Mouse (Mus musculus): ENCODE measurements at regions not wholly inside any gene's neighbourhood (a gene's known extent, or its start where the extent isn't known, plus 50 kb on each side); places are given as distances from the start of the nearest gene placed in this dataset.

GRCm38 (mm10) chr5:119944371-119944770 lies 111.9 kb downstream of the Tbx5 start:
- DNase-seq (ENCODE audit: inconsistent age in 2 of 2, low spot score in 1 of 2): no peak

- DNase-seq (ENCODE audit: inconsistent age in 2 of 2, low spot score in 1 of 2): no peak
Measured at GRCm38 (mm10) chr5:119948399-119948798, 115.9 kb downstream of the Tbx5 start.

GRCm38 (mm10) chr5:119952085-119952484 lies 119.6 kb downstream of the Tbx5 start:
- no peak for DNase-seq (ENCODE audit: inconsistent age in 2 of 2, low spot score in 1 of 2)

GRCm38 (mm10) chr5:119953189-119953588 lies 120.7 kb downstream of the Tbx5 start:
- DNase-seq (ENCODE audit: inconsistent age in 2 of 2, low spot score in 1 of 2): no peak

- DNase-seq (ENCODE audit: inconsistent age in 2 of 2, low spot score in 1 of 2): no peak
Measured at GRCm38 (mm10) chr5:119953811-119954566, 121.5 kb downstream of the Tbx5 start.

- DNase-seq (ENCODE audit: inconsistent age in 2 of 2, low spot score in 1 of 2): no peak
Measured at GRCm38 (mm10) chr5:119958942-119959341, 126.5 kb downstream of the Tbx5 start.

GRCm38 (mm10) chr5:119964751-119965150 lies 132.3 kb downstream of the Tbx5 start:
- no peak for DNase-seq (ENCODE audit: inconsistent age in 2 of 2, low spot score in 1 of 2)

GRCm38 (mm10) chr5:119971286-119971685 lies 138.8 kb downstream of the Tbx5 start:
- no peak for DNase-seq (ENCODE audit: inconsistent age in 2 of 2, low spot score in 1 of 2)

GRCm38 (mm10) chr5:119972802-119973437 lies 140.5 kb downstream of the Tbx5 start:
- DNase-seq (ENCODE audit: inconsistent age in 2 of 2, low spot score in 1 of 2): peak; percentile 12 to 37

- no peak for DNase-seq (ENCODE audit: inconsistent age in 2 of 2, low spot score in 1 of 2)
Measured at GRCm38 (mm10) chr5:119978096-119978715, 138.1 kb upstream of the Rbm19 start.

GRCm38 (mm10) chr5:119981111-119981807 lies 135.0 kb upstream of the Rbm19 start:
- no peak for DNase-seq (ENCODE audit: inconsistent age in 2 of 2, low spot score in 1 of 2)

- DNase-seq (ENCODE audit: inconsistent age in 2 of 2, low spot score in 1 of 2): no peak
Measured at GRCm38 (mm10) chr5:119984206-119984605, 132.1 kb upstream of the Rbm19 start.

- no peak for DNase-seq (ENCODE audit: inconsistent age in 2 of 2, low spot score in 1 of 2)
Measured at GRCm38 (mm10) chr5:119992130-119992529, 124.1 kb upstream of the Rbm19 start.

- DNase-seq (ENCODE audit: inconsistent age in 2 of 2, low spot score in 1 of 2): no peak
Measured at GRCm38 (mm10) chr5:119995726-119996125, 120.5 kb upstream of the Rbm19 start.

- no peak for DNase-seq (ENCODE audit: inconsistent age in 2 of 2, low spot score in 1 of 2)
Measured at GRCm38 (mm10) chr5:120005696-120006469, 110.4 kb upstream of the Rbm19 start.

GRCm38 (mm10) chr5:120007738-120008137 lies 108.5 kb upstream of the Rbm19 start:
- DNase-seq (ENCODE audit: inconsistent age in 2 of 2, low spot score in 1 of 2): no peak

- no peak for DNase-seq (ENCODE audit: inconsistent age in 2 of 2, low spot score in 1 of 2)
Measured at GRCm38 (mm10) chr5:120008306-120008705, 108.0 kb upstream of the Rbm19 start.

- DNase-seq (ENCODE audit: inconsistent age in 2 of 2, low spot score in 1 of 2): no peak
Measured at GRCm38 (mm10) chr5:120015417-120015816, 100.8 kb upstream of the Rbm19 start.

GRCm38 (mm10) chr5:120018126-120018525 lies 98.1 kb upstream of the Rbm19 start:
- DNase-seq (ENCODE audit: inconsistent age in 2 of 2, low spot score in 1 of 2): no peak

GRCm38 (mm10) chr5:120020748-120021147 lies 95.5 kb upstream of the Rbm19 start:
- DNase-seq (ENCODE audit: inconsistent age in 2 of 2, low spot score in 1 of 2): no peak

GRCm38 (mm10) chr5:120022276-120022675 lies 94.0 kb upstream of the Rbm19 start:
- no peak for DNase-seq (ENCODE audit: inconsistent age in 2 of 2, low spot score in 1 of 2)

All from adrenal gland, adult (tissue).